Mouse (Mus musculus): ENCODE data around the gene 2310009B15Rik.

GRCm38 (mm10) chr1:138831309-138831708, 25.3 kb downstream of the 2310009B15Rik start:
- TF ChIP-seq CTCF (IDR thresholded peaks at IDR 0.05; ENCODE audit: borderline replicate concordance, insufficient read depth, low read depth, low read length) (no peak), POLR2A (IDR thresholded peaks at IDR 0.05; ENCODE audit: borderline replicate concordance, insufficient read depth, low read length) (no peak)

All from cerebellum, adult 2 months (tissue).